Mouse (Mus musculus) olfactory bulb, adult 2 months (tissue): ENCODE data around the gene Stk31.

Experiments used
- CTCF ChIP-seq: fragments of 200-500 bp; IDR thresholded peaks from 2 replicates; pipeline ENCODE4 v1.5.1; 2012; ENCODE audit warnings: low read depth, mild to moderate bottlenecking, low read length, moderate library complexity; ENCODE audit not compliant: insufficient read depth
- POLR2A ChIP-seq: fragments of 200-500 bp; IDR thresholded peaks from 2 replicates; pipeline ENCODE4 v1.6.1; 2012; ENCODE audit warnings: mild to moderate bottlenecking, low read depth, low read length, moderate library complexity; ENCODE audit not compliant: insufficient read depth

GRCm38 (mm10) chr6:49398365-49398764 lies 3.0 kb downstream of the Stk31 start:
- no peak for TF ChIP-seq POLR2A
- no peak for TF ChIP-seq CTCF
